Mouse (Mus musculus): Measurements from ENCODE around the gene Zcrb1.

Gene Zcrb1

DNA sequence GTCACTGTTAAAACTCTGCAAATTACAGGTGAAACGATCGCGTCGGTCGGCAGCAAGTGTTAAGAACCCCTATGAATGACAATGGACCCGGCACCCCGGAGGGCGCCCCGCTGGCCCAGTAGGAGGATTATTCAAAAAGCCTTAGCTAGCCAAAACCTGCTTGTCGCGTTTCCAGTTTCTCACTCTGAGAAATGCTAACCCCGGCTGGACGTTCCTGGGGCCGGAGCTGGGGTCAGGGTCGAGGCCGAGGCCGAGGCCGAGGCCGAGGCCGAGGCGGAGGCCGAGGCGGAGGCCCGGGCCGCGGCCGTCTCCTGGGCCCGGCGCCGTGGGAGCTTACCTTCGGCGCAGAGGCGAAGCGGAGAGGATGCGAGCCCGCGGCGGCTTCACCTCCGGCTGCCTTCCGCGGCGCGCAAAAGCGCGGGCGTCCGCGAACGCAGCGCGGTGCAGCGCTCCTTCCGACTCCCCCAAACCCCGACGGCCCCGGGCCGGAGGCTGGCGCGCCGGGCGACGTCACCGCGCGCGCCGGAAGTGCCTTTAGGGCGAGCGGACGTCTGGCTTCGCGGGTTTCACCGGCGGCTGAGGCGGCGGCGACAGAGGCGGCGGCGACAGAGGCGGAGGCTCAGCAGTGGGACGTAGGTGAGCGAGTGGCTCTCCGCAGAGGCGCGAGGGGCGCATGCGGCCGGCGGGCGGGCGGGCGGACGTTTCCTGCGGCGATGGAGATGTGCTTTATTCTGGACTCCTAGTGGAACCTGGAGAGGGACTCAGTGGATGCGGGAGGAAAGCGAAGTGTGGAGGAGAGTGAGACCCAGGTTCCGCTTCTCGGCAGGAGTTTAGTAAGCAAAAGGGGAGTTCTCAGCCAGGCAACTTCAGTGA is at the start of gene Zcrb1, which contains the start of gene Pphln1:
TSS of gene Zcrb1 (minus strand) at position 509 of the 873 bp plus-strand sequence.
TSS of gene Pphln1 (plus strand) at position 525 of the 873 bp plus-strand sequence.
- DNase-seq (ENCODE audit: extremely low read depth, insufficient read length, low spot score): peak; percentile 90

DNA sequence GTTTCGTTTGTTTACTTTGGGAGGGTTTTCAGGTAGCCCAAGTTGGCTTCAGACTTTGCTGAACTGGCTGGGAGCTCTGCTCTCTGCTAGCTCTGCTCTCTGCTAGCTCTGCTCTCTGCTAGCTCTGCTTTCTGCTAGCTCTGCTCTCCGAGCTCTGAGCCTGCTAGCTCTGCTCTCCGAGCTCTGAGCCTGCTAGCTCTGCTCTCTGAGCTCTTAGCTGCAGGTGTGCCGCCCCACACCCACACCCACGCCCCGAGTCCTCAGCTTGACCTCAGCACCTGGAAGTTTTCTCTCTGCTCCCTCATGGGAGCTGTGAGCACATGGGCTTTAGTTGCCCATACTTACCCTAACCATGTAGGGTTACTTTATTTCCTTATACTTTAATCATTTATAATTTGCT is 45.5 kb upstream of the Zcrb1 start:
- DNase-seq (ENCODE audit: extremely low read depth, insufficient read length, low spot score): no peak

DNA sequence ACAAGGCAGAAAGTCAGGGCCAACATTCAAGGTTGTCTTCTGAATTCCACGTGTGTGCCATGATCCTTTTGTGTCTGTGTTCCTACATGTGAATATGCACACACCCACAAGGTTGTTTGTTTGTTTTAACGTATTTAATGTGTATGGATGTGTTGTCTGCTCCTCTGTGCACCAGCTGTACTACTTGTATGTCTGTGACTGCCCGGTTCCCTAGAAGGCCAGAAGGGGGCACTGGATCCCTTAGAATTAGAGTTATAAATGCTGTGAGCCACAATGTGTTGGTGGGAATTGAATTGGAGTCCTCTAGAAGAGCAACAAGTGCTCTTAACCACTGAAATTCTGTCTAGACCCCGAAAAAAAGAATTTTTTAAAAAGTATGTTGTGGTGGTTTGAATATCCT is 44.1 kb upstream of the Zcrb1 start:
- no peak for DNase-seq (ENCODE audit: extremely low read depth, insufficient read length, low spot score)

DNA sequence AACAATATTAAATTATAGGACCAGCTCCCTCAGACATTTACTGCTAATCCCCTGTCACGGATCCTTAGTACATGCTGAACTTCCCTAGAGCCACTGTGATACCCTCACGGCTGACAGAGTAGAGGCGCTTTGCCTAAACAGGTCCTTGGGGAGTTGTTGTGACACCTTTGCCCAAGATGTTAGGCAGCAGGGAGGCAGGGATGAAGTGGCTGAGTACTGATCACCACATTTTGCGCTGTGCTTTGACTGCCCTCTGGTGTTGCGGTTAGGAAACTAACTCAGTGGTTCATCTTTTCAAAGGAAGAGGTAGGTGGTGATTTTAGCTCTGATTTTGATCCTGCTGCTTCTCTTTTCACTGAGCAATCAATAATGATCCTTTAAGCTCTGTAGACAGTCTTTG is 40.5 kb upstream of the Zcrb1 start:
- DNase-seq (ENCODE audit: extremely low read depth, insufficient read length, low spot score): no peak

DNA sequence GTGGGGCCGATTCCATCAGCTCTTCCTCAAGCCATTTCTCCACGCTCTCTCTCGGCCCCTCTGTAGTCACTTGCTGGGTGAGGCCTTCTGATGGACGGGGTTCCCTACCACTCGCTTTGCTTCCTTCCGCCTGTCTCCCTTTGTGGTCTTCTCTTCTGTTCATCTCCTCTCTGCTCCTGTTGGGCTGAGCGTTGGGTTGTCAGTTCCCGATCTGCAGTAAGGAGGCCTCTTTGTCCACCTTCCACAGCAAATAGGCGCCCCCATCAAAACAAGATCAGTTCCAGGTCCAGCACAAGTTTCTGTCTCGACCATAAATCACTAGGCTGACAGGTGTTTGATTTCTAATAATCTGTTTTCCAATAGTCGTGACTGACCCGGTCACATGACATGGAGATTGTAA is 37.9 kb upstream of the Zcrb1 start:
- no peak for DNase-seq (ENCODE audit: extremely low read depth, insufficient read length, low spot score)

DNA sequence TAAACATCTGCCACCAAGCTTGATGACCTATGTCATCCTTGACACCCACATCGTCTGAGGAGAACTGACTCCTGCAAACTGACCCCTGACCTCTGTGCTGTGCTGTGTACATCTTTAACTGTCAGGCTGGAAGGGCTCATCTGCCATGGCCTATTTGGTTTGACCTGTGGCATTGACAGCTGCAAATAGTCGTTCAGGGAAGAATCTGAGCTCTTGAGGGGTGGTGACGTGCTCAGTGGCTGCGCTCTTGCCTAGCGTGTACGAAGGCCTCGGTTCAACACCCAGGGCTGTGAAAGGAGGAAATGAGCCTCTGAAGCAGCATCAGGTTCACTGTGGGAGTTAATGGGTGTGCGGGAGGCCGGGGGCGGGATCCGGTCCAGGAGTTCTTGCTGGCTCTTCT is 35.7 kb upstream of the Zcrb1 start:
- no peak for DNase-seq (ENCODE audit: extremely low read depth, insufficient read length, low spot score)

DNA sequence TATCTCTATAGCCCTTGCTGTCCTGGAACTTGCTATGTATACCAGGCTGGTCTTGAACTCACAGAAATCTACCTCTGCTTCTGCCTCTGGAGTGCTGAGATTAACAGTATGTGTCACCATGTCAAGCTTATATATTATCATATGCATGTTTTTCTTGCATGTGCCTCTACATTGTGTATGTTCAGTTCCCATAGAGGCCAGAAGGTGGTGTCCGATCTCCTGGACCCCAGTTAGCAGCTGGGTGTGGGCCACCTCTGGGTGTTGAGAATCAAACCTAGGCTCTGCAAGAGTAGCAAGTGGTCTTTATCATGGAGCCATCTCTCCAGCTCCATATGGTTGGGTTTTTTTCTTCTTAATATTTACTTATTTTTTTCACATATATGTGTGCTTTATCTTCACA is 24.4 kb upstream of the Zcrb1 start:
- DNase-seq (ENCODE audit: extremely low read depth, insufficient read length, low spot score): no peak

DNA sequence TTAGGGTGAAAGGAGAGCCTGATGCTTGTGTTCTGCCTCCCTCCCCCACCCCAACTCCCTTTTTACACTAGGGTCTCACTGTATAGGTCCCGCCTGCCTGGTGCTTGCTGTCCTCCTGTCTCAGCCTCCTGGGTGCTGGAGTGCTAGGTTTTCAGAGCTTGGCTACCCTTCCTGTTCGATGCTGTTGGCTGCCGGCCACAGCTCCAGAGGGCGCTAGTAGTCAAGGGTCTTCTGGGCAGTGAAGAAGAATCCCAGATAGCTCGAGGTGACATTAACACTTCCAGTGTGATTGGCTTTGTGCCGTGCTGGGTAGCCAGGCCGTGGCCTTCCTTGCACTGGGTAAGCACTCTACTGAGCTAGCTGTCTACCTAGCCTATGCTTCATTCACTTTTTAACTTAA is 22.5 kb upstream of the Zcrb1 start:
- no peak for DNase-seq (ENCODE audit: extremely low read depth, insufficient read length, low spot score)

DNA sequence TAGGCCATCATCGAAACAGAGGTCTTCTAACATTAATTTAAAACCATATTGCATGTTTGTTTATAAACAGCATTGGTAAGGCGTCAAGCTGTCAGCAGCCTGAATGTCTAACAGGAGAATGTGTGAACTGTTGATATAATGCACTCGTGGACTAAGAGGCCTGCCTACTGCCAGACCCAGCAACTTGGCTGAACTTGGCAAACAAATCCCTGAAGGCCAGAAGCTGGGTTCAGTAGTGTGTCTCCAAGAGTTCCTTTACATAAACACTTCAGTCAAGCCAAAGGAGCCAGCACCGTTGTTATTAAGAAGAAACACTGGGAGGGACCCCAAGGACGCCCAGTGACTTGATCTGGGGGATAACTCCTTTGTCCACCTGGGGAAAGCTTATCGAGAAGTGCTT is 18.2 kb upstream of the Zcrb1 start:
- no peak for DNase-seq (ENCODE audit: extremely low read depth, insufficient read length, low spot score)

DNA sequence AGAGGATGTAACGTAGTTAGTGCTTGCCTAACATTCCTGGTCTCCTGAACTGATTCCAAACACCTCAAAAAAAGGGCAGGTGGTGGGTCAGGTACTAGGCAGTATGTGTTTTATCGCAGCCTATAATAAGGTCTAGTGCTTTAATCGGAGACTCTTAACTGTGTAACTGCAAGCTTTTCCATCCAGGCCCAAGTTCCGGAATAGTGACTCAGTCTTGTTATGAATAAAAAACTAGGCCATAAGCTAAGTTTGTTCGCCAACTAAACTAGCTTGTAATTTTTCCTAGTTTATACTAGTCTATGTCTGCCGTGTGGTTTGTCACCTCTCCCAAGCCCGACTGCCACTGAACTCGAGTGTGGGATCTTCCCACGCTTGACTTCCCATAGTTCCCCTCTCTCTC is 16.3 kb upstream of the Zcrb1 start:
- no peak for DNase-seq (ENCODE audit: extremely low read depth, insufficient read length, low spot score)

DNA sequence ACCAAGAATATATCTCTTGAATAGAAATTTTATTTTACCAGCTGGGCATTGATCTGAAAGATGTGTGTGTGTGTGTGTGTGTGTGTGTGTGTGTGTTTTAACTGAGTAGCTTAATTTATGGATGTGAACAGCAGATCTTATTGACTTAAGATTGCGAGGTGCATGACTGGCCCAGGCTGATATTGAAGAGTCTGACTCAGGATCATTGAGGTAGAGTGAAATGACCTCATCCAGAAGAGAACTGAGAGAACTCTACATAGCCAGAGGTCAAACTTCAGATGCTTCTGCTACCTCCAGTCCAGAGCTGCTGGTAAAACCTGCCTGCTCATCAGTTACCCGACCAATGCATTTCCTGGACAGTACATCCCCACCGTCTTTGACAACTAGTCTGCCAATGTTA is 14.3 kb upstream of the Zcrb1 start:
- no peak for DNase-seq (ENCODE audit: extremely low read depth, insufficient read length, low spot score)

DNA sequence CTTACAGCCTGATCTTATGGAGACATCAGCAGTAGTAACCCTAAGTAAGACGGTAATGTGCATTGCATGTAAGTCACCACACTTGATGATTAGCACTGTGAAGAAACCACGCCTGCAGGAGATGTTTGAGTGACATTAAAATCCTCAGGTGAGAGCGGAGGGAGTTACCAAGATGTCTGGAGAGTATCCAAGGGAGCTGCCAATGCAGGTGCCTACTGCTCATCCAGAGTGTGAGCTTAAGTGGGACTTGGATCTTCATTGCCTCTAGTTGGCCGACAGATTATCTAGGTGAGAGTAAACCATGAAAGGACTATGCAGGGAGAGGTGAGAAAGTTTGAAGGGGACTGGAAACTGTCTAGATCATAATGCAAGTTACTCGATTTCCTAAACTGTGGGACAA is 8.4 kb upstream of the Zcrb1 start:
- no peak for DNase-seq (ENCODE audit: extremely low read depth, insufficient read length, low spot score)

DNA sequence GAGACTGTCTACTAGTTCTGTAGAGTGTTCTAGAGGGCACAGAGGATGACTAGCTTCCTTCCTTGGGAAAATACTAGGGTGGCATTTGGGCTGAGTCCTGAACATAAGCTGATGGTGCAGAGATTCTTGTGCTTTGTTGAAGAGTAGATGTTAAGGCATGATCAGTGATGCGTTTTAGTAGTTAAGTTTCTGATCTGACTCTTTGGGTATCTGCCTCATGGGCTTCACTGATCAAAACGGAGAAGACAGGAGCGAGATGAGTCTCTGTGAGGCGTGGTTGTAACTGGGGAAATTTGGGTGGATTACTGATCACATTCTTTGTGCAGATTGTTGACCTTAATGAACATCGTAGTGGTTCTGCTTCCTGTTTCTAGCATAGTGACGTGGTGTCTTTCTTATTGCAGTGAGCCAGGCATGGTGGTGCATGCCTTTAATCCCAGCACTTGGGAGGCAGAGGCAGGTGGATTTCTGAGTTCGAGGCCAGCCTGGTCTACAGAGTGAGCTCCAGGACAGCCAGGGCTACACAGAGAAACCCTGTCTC is 7.4 kb upstream of the Zcrb1 start:
- DNase-seq (ENCODE audit: extremely low read depth, insufficient read length, low spot score): no peak

DNA sequence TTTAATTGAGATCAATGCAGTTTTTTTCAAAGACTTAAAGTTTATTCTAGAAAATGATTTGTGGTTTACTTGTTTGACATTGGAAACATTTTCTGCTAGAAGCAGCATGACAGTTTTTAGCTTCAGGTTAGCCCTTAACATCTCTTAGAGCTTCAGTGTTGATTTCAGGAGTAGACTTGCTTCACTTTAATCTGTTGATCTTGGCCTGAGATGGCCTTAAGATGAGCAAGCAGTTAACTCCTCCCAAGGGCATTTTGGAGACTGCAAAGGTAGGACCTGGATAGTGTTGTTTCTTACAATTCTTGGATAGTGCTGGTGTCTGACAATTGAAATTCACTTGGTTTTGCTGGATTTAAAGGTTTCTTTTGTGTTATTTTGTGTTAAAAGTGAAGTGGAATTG is 6.7 kb upstream of the Zcrb1 start:
- DNase-seq (ENCODE audit: extremely low read depth, insufficient read length, low spot score): no peak

DNA sequence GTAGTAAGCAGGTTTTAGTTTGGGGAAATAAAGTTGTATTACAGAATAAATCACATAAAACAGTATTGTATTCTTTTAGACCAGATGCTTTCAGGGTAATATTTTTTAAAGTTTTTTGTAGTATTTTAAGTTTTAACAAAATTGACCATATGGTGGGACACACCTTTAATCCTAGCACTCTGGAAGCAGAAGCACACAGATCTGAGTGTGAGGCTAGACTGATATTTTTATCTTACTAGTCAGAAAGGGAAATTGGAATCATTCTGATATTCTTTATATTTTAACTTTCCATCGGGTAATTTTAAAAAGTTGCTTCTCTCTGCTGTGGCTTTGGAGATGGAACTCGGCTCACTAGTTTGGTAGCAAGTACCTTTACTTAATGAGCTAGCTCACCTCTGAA is 4.6 kb upstream of the Zcrb1 start:
- DNase-seq (ENCODE audit: extremely low read depth, insufficient read length, low spot score): no peak

DNA sequence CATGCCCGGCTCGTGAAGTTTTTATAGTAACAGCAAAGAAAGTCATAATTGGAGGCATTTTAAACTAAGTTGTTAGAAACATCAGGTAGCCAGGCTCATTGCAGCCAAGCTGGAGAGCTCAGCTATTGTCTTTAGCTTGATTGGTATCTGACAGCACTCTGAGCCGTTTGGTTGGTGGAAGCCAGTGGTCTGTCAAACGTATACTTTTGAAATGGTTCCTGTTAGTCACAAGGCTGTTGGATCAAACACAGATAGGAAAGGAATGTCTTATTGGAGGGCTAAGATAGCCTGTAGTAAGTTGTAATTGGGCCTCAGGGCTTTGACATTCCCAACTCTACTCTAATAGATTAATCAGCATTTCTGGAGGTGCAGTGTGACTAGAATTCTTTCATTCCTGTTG is 3.3 kb upstream of the Zcrb1 start:
- DNase-seq (ENCODE audit: extremely low read depth, insufficient read length, low spot score): no peak

DNA sequence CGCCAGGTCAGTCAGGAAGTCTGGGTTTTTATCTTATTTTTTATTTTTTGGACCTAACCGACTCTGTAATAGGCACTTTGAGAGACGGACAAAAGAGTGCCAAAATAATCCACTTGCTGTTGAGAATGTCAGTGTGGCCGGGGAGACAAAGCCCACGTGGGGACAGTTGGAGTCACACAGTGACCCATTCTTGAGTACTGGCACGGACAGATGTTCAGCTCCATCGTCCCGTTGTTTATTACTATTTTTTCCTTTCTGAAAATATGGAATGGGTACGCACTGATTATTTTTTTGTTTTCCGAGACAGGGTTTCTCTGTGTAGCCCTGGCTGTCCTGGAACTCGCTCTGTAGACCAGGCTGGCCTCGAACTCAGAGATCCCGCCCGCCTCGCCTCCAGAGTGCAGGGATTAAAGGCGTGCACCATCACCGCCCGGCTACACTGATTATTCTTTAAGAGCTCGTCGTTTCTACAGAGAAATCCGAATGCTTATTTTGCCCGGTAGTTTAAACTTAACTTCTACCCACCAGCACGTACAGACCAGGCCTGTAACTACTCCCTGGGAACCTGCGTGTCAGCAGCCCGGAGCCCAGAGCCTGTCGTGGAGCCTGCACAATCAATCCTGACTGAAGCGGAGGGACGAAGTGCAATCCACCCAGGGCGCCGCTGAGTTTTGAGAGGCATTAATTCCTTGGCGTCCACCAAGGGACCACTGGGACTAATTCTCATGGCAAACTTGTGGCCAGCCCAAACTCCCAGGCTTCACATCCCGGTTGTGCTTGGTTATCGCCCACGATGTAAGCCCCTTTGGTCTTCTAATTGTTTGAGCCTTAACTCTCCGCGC is 786 bp upstream of the Zcrb1 start:
- peak; percentile 22 for DNase-seq (ENCODE audit: extremely low read depth, insufficient read length, low spot score)

DNA sequence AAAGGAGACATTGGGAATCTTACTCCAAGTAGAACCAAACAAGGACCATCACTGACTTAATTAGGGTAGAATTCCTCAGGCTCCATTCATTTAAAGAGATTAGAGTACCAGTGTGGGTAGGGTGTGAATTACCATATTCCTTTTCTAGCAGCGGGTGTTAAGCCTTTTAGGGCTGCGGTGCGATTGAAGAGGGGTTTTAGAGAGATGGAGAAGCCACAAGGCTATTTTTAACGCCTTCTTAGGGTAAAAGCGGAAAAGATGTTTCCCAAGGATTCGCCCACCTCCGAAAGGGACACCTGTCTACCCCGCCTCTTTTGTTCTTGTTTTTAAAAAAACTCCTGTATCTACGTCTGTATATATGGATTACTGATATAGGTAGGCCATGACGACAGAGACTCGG is 865 bp downstream of the Zcrb1 start:
- DNase-seq (ENCODE audit: extremely low read depth, insufficient read length, low spot score): no peak

DNA sequence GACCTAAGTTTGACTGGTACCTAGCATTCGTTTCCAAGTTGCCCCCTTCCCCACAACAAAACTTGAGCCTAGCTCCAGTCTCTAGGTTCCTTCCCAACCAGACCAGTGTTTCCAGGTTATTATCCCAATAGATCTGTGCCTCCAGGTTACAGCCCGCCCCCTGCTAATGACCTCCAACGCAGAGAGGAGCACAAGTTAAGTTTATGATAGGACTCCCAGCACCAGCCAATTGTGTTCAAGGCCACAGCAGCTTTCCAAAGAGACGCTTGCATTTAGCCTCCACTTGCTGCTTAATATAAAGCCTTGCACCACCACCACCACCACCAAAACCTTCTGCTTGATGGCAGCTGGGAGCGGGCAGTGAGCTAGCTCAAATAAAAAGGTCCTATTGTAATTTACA is 16.8 kb downstream of the Zcrb1 start:
- DNase-seq (ENCODE audit: extremely low read depth, insufficient read length, low spot score): no peak

DNA sequence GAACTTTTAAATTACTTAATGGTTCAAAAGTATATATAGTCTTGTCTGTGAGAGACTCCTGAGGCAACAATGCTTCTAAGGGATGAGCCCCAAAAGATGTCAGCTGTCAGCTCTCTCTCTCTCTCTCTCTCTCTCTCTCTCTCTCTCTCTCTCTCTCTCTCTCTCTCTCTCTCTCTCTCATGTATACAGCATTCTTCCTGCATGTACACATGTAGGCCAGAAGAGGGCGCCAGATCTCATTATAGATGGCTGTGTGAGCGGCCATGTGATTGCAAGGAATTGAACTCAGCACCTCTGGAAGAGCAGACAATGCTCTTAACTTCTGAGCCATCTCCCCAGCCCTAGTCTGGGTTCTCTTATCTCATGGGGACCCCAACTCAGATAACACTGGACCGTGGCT is 19.0 kb downstream of the Zcrb1 start:
- no peak for DNase-seq (ENCODE audit: extremely low read depth, insufficient read length, low spot score)

DNA sequence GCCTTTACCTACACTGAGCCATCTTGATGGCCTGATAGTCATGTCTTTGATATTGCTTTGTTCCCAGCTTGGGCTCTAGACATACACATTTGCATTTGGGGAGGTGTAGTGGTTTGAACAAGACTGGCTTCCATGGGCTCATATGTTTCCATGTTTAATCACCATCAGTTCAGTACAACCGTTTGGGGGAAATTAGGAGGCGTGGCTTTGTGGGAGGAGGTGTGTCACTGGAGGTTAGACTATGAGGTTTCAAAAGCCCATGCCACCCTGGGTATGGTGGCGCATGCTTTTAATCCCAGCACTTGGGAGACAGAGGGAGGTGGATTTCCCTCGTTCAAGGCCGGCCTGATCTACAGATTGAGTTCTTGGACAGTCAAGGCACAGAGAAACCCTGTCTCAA is 22.4 kb downstream of the Zcrb1 start:
- DNase-seq (ENCODE audit: extremely low read depth, insufficient read length, low spot score): no peak

Data from 3134 (cell line).